Mouse (Mus musculus): ENCODE results near the gene Tnnt2. TPM values are rescaled to one million over a fixed set of nuclear protein-coding genes. Genes with fewer than 3 reads are reported as not detected.

The Tnnt2 gene
- polyA plus RNA-seq, 1 experiment: 0.56 TPM

GRCm38 (mm10) chr1:135838626-135839025 lies 2.5 kb downstream of the Tnnt2 start:
- WGBS: 59% methylated on average over 4 of the region's 4 CpGs
- no peak for TF ChIP-seq CTCF (IDR thresholded peaks at IDR 0.05; ENCODE audit: extremely low read depth, insufficient read length, insufficient replicate concordance, low read depth, low read length)
- no peak for TF ChIP-seq POLR2A (IDR thresholded peaks at IDR 0.05; ENCODE audit: low read depth, low read length)
- H3K4me3 ChIP-seq (ENCODE audit: low read depth, low read length): no peak overlapping the region
- H3K4me1 ChIP-seq (ENCODE audit: control insufficient read depth, insufficient read depth, insufficient read length, low read length): peaks cover 3% of the 10 kb centered on the region; the same call in 1 of the 2 replicates
- no peaks in the 10 kb centered on the region for H3K27me3 ChIP-seq (ENCODE audit: control insufficient read depth, insufficient read depth, low read length)
- peaks cover 2% of the 10 kb centered on the region; the same call in 1 of the 2 replicates for H3K36me3 ChIP-seq (ENCODE audit: control insufficient read depth, insufficient read depth, low read length)
- H3K27ac ChIP-seq (ENCODE audit: insufficient read depth, low read depth, low read length): no peak overlapping the region

- Histone ChIP-seq H3K4me3 (ENCODE audit: low read depth, low read length) (no peak overlapping the region), H3K27me3 (ENCODE audit: control insufficient read depth, insufficient read depth, low read length) (no peaks in the 10 kb centered on the region), H3K4me1 (ENCODE audit: control insufficient read depth, insufficient read depth, insufficient read length, low read length) (peaks cover 2% of the 10 kb centered on the region; the same call in 1 of the 2 replicates), H3K27ac (ENCODE audit: insufficient read depth, low read depth, low read length) (no peak overlapping the region), H3K36me3 (ENCODE audit: control insufficient read depth, insufficient read depth, low read length) (peaks cover under 1% of the 10 kb centered on the region; the same call in 1 of the 2 replicates)
- WGBS: 81% methylated on average over 6 of the region's 6 CpGs
- no peak for TF ChIP-seq CTCF (IDR thresholded peaks at IDR 0.05; ENCODE audit: extremely low read depth, insufficient read length, insufficient replicate concordance, low read depth, low read length)
Observed at GRCm38 (mm10) chr1:135839065-135839464, 2.9 kb downstream of the Tnnt2 start.

GRCm38 (mm10) chr1:135840675-135841395 lies 4.7 kb downstream of the Tnnt2 start:
- H3K27me3 ChIP-seq (ENCODE audit: control insufficient read depth, insufficient read depth, low read length): no peaks in the 10 kb centered on the region
- H3K4me1 ChIP-seq (ENCODE audit: control insufficient read depth, insufficient read depth, insufficient read length, low read length): no peaks in the 10 kb centered on the region
- no peak overlapping the region for H3K27ac ChIP-seq (ENCODE audit: insufficient read depth, low read depth, low read length)
- no peak for TF ChIP-seq CTCF (IDR thresholded peaks at IDR 0.05; ENCODE audit: extremely low read depth, insufficient read length, insufficient replicate concordance, low read depth, low read length)
- TF ChIP-seq POLR2A (IDR thresholded peaks at IDR 0.05; ENCODE audit: low read depth, low read length): no peak
- no peak overlapping the region for H3K4me3 ChIP-seq (ENCODE audit: low read depth, low read length)
- no peaks in the 10 kb centered on the region for H3K36me3 ChIP-seq (ENCODE audit: control insufficient read depth, insufficient read depth, low read length)
- 69% methylated on average over 15 of the region's 15 CpGs for WGBS

GRCm38 (mm10) chr1:135843519-135844262 lies 7.5 kb downstream of the Tnnt2 start:
- 93% methylated on average over 10 of the region's 10 CpGs for WGBS
- no peak for TF ChIP-seq POLR2A (IDR thresholded peaks at IDR 0.05; ENCODE audit: low read depth, low read length)
- TF ChIP-seq CTCF (IDR thresholded peaks at IDR 0.05; ENCODE audit: extremely low read depth, insufficient read length, insufficient replicate concordance, low read depth, low read length): no peak
- no peak overlapping the region for H3K27ac ChIP-seq (ENCODE audit: insufficient read depth, low read depth, low read length)
- no peaks in the 10 kb centered on the region for H3K27me3 ChIP-seq (ENCODE audit: control insufficient read depth, insufficient read depth, low read length)
- H3K4me3 ChIP-seq (ENCODE audit: low read depth, low read length): no peak overlapping the region
- H3K36me3 ChIP-seq (ENCODE audit: control insufficient read depth, insufficient read depth, low read length): no peaks in the 10 kb centered on the region
- peaks cover 15% of the 10 kb centered on the region for H3K4me1 ChIP-seq (ENCODE audit: control insufficient read depth, insufficient read depth, insufficient read length, low read length)

- 74% methylated on average over 6 of the region's 6 CpGs for WGBS
- H3K4me1 ChIP-seq (ENCODE audit: control insufficient read depth, insufficient read depth, insufficient read length, low read length): peaks cover 15% of the 10 kb centered on the region
Observed at GRCm38 (mm10) chr1:135844481-135844880, 8.3 kb downstream of the Tnnt2 start.

GRCm38 (mm10) chr1:135846632-135847031 lies 10.5 kb downstream of the Tnnt2 start:
- TF ChIP-seq POLR2A (IDR thresholded peaks at IDR 0.05; ENCODE audit: low read depth, low read length) (no peak), CTCF (IDR thresholded peaks at IDR 0.05; ENCODE audit: extremely low read depth, insufficient read length, insufficient replicate concordance, low read depth, low read length) (no peak)
- Histone ChIP-seq H3K4me3 (ENCODE audit: low read depth, low read length) (no peak overlapping the region), H3K27me3 (ENCODE audit: control insufficient read depth, insufficient read depth, low read length) (no peaks in the 10 kb centered on the region), H3K36me3 (ENCODE audit: control insufficient read depth, insufficient read depth, low read length) (no peaks in the 10 kb centered on the region), H3K4me1 (ENCODE audit: control insufficient read depth, insufficient read depth, insufficient read length, low read length) (peaks cover 15% of the 10 kb centered on the region), H3K27ac (ENCODE audit: insufficient read depth, low read depth, low read length) (no peak overlapping the region)
- 84% methylated on average over 5 of the region's 5 CpGs for WGBS

More at GRCm38 (mm10) chr1:135844481-135844880, 8.3 kb downstream of the Tnnt2 start:
- TF ChIP-seq CTCF (IDR thresholded peaks at IDR 0.05; ENCODE audit: extremely low read depth, insufficient read length, insufficient replicate concordance, low read depth, low read length) (no peak), POLR2A (IDR thresholded peaks at IDR 0.05; ENCODE audit: low read depth, low read length) (no peak)
- H3K27me3 ChIP-seq (ENCODE audit: control insufficient read depth, insufficient read depth, low read length): no peaks in the 10 kb centered on the region
- no peaks in the 10 kb centered on the region for H3K36me3 ChIP-seq (ENCODE audit: control insufficient read depth, insufficient read depth, low read length)
- H3K27ac ChIP-seq (ENCODE audit: insufficient read depth, low read depth, low read length): no peak overlapping the region
- H3K4me3 ChIP-seq (ENCODE audit: low read depth, low read length): no peak overlapping the region

- H3K27ac ChIP-seq (ENCODE audit: insufficient read depth, low read depth, low read length): no peak overlapping the region
- no peaks in the 10 kb centered on the region for H3K27me3 ChIP-seq (ENCODE audit: control insufficient read depth, insufficient read depth, low read length)
- no peak overlapping the region for H3K4me3 ChIP-seq (ENCODE audit: low read depth, low read length)
- TF ChIP-seq CTCF (IDR thresholded peaks at IDR 0.05; ENCODE audit: extremely low read depth, insufficient read length, insufficient replicate concordance, low read depth, low read length) (peak; percentile 92; the same call in 1 of the 2 replicates), POLR2A (IDR thresholded peaks at IDR 0.05; ENCODE audit: low read depth, low read length) (no peak)
- 28% methylated on average over 6 of the region's 6 CpGs for WGBS
- H3K4me1 ChIP-seq (ENCODE audit: control insufficient read depth, insufficient read depth, insufficient read length, low read length): peaks cover 15% of the 10 kb centered on the region
- no peaks in the 10 kb centered on the region for H3K36me3 ChIP-seq (ENCODE audit: control insufficient read depth, insufficient read depth, low read length)
Observed at GRCm38 (mm10) chr1:135847139-135847562, 11.0 kb downstream of the Tnnt2 start.
